Mouse (Mus musculus): Measurements from ENCODE around the gene Gpr137. TPM values are rescaled to one million over a fixed set of nuclear protein-coding genes. Genes with fewer than 3 reads are reported as not detected.
"Not testable (repeated sequence)": the region's sequence is repeated elsewhere in the genome, so short reads cannot be mapped to it uniquely, and the experiment has no call there.

Gene Gpr137
- 10 to 100 TPM in 1 of 2 experiments, 1 to 10 TPM in 1; 8.4 to 11.4 TPM for polyA plus RNA-seq (2017; shearing (Covaris generic))

DNA sequence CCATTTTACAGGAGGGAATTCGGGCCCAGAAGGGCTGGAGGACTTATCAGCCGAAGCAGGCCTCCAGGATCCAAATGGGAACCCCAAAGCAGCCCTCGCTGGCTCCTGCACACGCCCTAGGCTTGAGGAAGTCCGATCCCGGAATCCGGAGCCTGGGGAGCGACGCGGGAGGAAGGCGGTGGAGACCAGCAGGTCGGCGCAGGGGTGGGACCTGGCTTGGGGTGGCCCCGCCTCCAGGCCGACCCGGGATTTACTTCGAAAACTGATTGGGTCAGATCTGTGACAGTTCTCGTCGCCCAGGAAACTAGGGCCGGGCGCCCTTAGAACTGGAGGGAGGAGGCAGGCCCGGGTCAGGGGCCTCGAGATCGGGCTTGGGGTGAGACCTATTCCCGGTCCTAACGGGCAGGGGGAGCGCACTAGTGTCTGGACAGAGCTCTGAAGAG is at the start of gene Gpr137:
Gene Gpr137 (minus strand): TSS at position 232 of the 443 bp plus-strand sequence.
- peak; percentile 87 for ATAC-seq

DNA sequence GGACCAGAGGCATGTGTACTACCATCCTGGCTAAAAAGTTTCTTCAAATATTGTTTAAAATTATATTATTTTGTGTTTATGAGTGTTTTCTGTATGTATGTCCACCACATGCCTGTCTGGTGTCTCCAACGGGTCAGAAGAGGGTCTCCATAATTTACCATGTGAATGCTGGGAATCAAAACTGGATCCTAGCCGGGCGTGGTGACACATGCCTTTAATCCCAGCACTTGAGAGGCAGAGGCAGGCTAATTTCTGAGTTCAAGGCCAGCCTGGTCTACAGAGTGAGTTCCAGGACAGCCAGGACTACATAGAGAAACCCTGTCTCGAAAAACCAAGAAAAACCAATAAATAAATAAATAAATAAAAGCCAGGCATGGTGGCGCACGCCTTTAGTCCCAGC is 48.9 kb upstream of the Gpr137 start:
- not testable (repeated sequence) for ATAC-seq

DNA sequence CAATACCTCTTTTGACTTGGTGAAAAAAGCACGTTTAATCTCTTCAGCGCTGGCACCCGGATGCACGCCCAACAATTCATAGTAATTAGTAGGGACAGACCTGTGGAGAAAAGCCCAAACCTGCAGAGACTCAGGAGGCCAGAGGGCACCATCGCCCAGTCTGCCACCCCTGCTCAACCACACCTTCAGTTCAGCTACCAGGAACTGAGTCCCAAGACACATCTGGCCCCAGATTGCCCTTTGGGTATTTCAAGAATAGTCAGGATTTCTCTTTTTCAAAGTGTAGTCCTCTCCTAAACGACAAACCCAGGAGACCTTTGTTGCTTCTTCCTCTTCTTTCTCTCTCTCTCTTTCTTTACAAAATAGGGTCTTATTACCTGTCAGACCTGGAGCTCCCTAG is 48.4 kb upstream of the Gpr137 start:
- ATAC-seq, result no peak

DNA sequence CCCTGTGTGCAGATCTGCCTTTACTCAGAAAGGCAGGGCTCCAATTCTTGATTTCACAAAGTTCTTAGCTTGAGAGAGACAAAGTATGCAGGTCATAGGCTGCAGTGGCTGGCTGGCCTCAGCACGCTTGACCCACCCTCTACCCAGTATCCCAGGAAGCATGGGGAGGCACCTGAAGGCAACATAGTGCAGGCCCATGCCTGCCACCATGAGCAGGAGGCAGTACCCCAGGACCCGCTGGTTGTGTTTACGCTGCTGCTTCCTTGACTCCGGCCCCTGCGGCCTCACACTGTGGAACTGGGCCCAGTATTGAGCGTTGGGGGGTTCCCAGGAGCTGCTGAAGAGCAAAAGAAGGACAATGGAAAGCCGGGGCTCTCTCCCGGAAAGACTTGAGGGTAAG is 47.0 kb upstream of the Gpr137 start:
- ATAC-seq, result no peak

DNA sequence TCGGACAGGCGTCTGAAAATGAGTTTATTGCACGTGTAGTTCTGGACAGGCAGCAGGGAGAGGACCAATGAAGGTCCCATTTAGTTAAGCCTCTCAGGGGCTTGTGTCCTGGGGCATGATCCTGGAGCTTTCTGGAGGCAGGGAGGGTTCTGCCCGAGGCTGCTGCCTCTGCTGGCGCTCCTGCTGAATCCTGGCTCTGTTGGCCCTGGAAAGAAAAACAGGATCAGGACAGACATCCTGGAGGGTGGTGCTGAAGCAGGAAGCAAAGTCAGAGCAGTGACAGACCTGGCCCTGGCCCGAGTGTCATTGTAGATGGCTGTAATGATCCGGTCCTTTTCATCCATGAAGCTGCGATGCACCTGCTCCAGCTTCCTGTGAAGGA is 45.6 kb upstream of the Gpr137 start:
- no peak for ATAC-seq

DNA sequence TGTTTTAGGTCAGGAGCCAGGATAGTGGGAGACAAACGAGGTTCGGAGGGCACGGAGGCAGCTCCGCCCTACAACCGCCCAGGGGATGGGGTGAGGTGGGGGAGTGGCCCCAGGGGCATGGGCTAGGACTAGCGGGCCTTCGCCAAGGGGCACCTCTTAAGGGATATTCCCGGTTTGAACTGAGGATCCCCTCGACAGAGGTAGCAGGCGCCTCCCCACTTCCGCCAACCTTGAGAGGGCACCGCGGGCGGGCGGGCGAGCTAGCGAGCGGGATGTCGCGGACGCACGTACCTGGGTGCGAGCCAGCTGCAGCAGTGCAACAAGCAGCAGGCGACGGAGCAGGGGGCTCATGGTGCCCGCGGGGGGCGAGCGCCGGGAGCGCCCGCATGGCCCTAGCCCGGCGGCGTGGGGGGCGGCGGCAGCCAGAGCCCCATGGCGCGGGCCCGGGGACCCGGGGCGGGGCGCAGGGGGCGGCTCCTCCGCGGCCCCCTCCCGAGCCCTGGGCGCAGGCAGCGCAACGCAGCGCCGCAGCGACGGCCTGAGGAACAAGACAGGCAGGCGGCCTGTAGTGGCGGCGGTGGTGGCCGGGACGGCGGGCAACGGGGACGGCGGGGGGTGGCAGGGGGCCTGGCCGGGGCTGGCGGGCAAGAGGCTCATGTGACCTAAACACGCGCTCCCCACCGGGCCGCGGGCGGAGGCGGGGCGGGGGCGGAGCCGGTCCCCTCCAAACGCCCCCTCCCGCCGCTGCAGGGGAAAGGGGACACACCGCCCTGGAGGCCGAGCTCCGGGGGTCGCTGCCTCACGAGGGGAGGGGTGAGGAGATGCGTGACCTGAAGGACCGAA is 45.0 kb upstream of the Gpr137 start, which contains the start of gene Vegfb:
Gene Vegfb (minus strand): TSS at position 591 of the 843 bp plus-strand sequence.
- ATAC-seq, result peak; percentile 74

DNA sequence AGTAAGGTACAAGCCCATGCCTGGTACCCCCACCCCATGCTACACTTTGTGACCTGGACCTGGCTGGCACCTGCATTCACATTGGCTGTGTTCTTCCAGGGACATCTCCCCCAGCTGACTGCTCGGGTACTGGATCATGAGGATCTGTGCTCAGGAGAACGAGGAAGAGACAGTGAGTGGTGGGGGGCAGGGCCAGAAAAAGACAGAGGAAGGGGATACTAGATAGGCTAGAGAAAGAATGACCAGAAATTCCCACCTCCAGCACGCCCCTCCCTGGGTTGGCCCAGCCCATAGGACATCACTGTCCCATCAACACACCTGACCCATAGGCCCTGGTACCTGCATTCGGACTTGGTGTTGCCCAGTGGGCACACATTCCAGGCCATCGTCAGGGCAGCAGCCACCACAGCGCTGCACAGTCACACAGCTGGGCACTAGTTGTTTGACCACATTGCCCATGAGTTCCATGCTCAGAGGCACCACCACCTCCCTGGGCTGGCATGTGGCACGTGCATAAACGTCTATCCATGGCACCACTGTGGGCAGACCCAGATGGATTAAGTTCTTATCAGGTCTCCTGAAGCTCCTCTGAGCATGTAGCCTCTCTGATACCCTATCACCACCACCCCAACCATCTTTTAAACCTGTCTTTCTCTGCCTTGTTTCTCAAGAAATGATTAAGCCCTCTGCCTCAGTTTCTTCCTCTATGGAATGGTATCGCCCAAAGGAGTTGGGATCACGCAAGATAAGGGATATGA is 43.9 kb upstream of the Gpr137 start:
- ATAC-seq, result no peak

DNA sequence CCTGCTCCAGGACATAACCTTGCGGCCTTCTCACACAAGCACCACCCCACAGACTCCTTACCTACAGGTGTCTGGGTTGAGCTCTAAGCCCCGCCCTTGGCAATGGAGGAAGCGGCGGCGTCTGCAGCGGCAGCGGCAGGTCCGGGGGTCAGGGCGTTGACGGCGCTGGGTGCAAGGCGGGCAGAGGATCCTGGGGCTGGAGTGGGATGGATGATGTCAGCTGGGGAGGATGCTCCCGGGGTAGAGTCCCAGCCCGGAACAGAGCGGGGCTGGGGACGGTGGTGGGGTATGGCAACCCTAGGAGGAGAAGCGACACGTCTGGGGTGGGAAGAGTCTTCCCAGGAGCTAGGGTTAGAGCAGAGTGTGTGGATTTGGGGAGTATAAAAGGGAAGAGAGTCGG is 43.0 kb upstream of the Gpr137 start:
- ATAC-seq, result no peak

DNA sequence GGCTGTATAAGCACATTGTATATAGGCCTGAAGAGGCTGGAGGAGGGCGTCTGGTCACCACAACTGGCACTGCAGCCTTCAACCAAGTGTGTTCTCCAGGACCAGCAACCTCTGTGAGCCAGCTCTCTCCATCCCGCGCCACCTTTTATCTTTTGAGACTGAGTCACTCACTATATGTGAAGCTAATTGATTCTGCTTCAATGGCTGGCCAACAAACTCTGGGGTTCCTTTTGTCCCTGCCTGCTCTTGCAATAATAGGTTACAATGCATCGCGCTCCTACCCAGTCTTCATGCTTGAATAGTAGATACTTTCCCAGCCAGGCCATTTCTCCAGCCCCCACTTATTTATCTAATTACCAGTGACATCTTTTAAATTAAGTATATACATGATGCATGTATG is 41.3 kb upstream of the Gpr137 start:
- no peak for ATAC-seq

DNA sequence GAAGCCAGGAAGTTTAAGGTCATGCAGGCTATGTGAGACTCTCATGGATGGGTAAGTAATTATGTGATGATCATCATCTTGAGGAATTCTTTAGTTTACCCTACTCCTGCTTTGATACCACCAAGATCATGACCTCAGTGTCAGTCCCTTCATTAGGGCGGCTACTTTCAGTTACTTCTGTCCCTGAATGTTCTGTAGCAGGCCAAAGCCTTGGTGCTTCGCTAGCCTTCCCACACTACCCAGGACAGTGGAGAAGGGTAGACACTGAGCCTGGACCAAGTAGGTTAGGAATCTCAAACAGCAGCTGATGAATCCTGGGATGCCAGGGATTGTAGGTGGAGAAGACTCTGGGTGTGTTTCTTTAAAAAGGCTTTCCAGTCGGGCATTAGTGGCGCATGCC is 39.2 kb upstream of the Gpr137 start:
- ATAC-seq, result no peak

DNA sequence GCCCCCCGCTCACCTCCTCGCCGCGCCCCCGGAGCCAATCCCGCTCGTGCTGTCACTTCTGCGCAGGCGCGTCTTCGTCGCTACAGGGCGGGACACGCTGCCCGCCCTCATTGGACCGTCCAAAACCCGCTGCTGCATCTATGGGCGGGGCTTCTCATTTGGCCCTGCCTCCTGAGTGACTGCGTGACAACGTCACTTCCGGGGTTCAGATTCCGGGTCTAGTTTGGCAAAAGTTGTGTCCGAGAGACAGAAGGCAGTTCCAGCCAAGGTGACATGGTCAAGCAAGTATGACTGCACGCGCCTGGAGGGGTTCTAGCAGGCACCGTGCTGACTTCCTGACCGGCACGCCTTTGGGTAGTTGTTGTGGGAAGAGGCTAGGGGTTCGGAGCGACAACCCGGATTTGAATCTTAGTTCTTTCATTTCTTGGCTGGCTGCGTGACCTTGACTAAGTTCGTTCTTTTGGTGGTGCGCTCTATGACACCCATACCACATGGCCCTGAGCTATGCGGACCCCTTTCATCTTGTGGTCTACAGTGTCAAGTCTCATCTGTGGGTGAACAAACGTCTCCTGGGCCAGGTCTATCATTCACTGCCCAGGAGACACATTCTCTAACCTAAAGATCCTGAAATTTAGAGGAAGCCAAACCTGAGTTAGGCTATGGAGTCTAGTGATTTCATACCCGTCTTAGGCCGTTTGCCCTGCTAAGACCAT is 38.3 kb upstream of the Gpr137 start, which contains the start of gene Fkbp2:
Gene Fkbp2 (minus strand): TSS at position 121 of the 713 bp plus-strand sequence.
- ATAC-seq, result peak; percentile 66

DNA sequence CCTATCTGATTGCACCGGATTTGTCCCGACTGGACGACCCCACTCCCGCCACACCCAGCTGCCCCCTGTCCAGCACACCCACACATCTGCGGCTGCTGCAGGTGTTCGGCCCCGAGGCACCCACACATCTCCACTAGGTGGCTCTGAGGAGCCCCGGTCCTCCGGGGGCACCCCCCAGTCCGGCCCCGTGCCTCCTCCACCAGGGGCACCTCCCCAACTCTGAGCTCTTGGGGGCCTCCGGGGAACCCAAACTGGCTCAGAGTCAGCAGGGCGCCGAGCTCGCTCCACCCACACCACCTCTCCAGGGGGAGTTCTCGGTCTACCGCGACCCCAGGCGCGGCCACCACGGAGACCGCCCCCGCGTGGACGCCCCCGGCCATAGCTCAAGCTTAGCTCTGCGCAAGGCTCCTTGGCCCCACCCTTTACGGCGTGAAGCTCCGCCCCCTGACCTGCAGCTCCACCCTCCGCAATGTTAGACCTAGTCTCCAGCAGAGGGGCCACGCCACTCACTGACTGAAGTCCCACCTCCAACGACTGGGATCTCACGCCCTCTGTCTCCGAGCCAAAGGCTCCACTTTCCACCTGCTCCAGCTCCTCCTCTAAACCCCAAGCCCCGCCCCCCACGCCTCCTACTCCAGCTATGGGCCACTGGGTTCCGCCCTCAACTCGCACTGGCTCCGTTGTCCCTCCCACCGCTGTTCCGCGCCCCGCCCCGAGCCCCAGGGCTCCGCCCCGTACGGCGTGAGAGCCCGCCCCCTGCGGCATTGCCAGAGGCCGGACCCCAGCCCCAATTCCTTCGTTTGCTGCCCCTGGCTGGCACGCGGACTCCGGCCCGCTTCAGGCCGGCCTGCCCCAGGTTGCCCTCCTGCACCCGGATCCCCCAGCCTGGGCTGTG is 37.5 kb upstream of the Gpr137 start:
- peak; percentile 80 for ATAC-seq

DNA sequence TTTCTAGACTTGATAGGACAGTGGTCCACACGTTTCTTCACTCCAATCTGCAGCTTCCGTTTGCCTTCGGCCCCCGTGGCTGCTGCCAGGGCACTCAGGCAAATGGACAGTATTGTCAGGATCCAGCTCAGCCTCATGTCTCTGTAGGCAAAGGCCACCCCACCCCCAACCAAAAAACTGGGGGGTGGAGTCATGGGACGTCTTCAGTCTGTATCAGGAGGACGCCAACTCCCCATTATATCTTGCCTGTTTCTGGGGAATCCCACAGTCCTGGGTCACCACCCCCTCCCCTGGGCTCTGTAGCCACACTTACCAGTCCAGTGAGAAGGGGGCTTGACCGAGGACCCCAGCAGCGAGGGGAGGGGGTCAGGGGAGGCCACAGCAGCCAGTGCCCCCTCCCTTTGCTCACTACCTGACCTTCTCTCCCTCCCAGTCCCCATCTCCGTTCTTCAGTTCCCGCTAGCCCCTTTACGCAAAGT is 36.8 kb upstream of the Gpr137 start:
- ATAC-seq, result no peak

DNA sequence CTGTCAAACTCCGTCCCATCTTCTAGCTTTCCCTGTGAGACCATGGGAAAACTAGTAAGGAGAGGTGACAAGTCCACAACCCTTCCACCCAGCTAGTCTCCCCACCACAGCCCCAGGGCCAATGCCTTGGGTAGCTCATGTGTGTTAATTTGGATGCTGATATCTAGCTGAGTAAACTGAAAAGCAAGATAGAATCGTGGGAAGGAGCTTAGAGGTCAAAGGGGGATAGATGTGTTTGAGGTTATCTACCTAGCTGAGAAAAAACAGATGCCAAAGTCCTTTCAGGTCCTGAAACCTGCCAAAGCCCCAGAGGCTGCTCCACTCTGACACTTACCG is 36.3 kb upstream of the Gpr137 start:
- ATAC-seq, result no peak

DNA sequence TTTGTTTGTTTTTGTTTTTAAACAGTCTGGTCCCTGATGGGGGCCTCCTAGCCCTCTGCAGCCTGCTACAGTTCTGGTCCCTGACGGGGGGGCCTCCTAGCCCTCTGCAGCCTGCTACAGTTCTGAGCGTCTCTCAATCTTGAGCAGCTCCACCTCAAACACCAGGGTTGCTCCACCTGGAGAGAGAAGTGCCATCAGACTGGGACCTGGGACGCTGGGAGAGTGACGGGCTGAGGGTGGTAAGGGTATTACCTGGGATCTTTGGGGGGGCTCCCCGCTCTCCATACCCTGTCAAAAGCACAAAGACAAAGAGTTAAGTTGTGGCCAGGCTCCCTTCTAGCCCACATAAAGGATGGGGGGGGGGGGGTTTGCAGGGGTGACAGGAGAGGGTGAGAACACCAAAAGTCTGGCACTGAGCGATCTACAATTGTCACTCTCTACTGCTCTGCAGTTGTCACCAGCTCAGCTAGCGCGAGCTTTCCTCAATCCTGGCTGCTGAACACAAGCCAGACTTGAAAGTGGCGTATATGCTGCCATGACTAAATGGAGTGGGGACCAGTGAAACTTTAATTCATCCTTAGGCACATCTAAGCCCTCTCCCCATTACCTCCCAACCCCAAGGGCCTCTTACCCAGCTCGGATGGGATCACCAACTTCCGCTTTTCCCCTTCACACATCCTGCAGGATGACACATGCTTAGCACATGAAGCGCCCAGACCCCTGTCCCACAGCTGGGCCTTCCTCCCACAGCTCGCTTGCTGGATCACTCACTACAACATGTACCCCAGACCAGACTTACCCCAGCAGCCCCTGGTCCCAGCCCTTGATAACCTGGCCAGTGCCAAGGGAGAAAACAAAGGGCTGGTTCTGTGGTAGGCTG is 35.7 kb upstream of the Gpr137 start:
- ATAC-seq, result no peak

DNA sequence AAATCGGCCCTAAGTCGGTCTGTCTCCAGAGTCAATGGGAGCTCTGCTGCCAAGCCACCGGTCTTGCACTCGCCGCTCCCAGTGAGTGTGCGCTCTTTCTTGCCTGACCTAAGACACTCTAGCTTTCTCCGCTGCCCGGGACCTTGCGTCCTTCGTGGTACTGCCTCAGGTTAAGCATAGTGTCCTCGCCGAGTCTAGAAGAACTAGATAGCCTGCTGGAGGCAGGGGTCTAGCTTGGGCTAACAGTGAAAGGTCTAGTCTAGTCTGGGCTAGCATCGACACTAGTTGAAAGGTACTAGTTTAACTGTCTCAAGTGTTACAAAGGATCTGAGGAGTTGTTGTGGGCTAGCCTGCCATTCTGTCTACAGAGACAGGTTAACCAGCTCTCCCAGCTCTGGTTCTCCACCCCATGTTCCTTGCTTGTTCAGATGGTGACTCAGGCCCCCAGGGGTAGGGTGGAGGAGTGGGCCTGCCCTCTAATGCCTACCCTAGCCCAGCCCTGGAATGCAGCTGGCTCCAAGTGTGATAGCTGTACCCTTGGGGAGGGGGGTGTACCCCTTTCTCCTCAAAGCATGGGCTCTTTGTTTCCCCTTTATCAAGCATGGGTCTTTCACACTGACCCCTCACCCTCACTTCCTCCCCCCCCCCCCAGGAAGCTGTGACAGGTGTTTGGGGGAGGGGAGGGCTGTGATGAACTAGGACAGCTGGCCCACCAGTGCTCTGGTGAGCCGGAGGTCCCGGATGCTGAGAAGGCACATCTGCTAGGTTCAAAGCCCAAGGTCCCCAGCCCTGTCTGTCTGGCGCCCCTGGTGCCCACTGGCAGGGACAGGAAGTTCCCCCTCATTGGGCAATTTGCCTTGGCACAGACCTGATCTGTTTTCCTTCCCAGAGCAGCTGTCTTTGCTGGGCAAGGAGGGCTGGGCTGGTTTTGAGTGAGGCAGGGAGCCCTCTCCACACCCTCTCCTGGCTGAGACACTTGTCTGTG is 33.5 kb upstream of the Gpr137 start, which contains the start of gene Plcb3:
Gene Plcb3 (minus strand): TSS at position 934 of the 985 bp plus-strand sequence.
- no peak for ATAC-seq

DNA sequence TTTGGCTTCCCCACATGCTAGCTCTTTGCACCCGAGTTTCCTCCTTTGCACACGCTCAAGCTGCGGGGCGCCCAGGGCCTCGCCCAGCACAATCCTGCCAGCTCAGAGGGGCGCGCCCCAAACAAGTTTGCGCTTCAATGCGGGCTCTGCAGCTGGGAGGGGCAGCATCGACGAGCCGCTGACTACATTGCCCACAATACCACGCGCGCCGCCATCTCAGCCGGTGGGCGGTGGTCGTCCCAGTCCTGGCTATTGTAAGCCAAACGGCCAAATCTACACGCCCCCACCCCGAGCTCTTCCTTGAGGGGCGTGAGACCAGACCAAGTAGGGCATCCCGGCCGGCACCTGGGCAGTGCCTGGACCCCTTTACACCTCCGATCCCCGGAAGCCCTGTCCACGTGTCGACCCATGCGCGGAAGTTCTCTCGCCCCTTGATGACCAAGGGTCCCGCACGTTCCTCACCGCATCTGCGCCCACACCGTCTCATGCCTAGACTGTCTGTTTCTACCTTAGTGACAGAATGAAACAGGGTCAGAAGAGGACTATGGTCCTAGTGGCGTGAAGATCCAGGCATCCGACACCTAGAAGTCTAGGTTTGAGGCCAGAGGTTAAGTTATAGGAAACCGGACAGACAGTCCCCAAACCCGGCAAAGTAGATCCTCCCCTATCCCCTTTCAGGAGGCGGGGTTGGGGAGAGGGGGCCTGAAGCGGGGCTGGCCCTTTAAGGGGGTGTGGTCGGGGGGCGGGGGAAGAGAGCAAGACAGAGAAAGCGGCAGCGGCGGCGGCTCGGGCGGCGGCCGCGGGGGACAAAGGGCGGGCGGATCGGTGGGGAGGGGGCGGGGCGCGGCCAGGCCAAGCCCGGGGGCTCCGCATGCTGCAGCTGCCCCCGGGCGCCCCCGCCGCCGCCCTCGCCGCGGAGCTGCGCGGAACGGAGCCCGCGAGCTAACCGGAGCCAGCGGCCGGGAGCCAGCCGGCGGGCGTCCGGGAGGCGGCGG is 32.2 kb upstream of the Gpr137 start, which contains the start of gene Ppp1r14b:
Gene Ppp1r14b (plus strand): TSS at position 758 of the 995 bp plus-strand sequence.
- ATAC-seq, result peak; percentile 56

All from CD4-positive, CD25-positive, alpha-beta regulatory T cell, adult 4 months (primary cell).